Mouse (Mus musculus) CH12.LX (cell line): Measurements from ENCODE around the gene Trabd2b.

Experiments used
- BHLHE40 ChIP-seq: IDR thresholded peaks from 2 replicates; pipeline ENCODE4 v1.6.1; 2011; ENCODE audit warnings: mild to moderate bottlenecking, low read depth, low read length, improper control_type of control experiment
- CTCF ChIP-seq, 2 experiments: IDR thresholded peaks in 1 of 2; conservative IDR thresholded peaks in 1 of 2; 2 replicates each; pipeline ENCODE4 v1.5.1; 2011 to 2012; ENCODE audit warnings: low read depth in 2 of 2, low read length in 2 of 2, improper control_type of control experiment in 1 of 2, inconsistent platforms in 1 of 2, mild to moderate bottlenecking in 1 of 2, moderate library complexity in 1 of 2
- E2F4 ChIP-seq: IDR thresholded peaks from 2 replicates; pipeline ENCODE4 v1.6.1; 2011; ENCODE audit warnings: low read depth, low read length, improper control_type of control experiment; ENCODE audit not compliant: insufficient replicate concordance
- EP300 ChIP-seq: IDR thresholded peaks from 2 replicates; pipeline ENCODE4 v1.6.1; 2011; ENCODE audit warnings: low read length, improper control_type of control experiment
- GABPA ChIP-seq: IDR thresholded peaks from 2 replicates; pipeline ENCODE4 v1.6.1; 2012; ENCODE audit warnings: low read depth, low read length, improper control_type of control experiment, inconsistent platforms; ENCODE audit not compliant: insufficient replicate concordance
- MAFK ChIP-seq: IDR thresholded peaks from 2 replicates; pipeline ENCODE4 v1.6.1; 2011; ENCODE audit warnings: low read length, improper control_type of control experiment; ENCODE audit not compliant: insufficient replicate concordance
- POLR2A ChIP-seq: IDR thresholded peaks from 2 replicates; pipeline ENCODE4 v1.6.1; 2011; ENCODE audit warnings: low read depth, mild to moderate bottlenecking, improper control_type of control experiment, low read length
- UBTF ChIP-seq: IDR thresholded peaks from 2 replicates; pipeline ENCODE4 v1.6.1; 2012; ENCODE audit warnings: low read depth, mild to moderate bottlenecking, inconsistent platforms, low read length, improper control_type of control experiment, moderate library complexity
- ZKSCAN1 ChIP-seq: IDR thresholded peaks from 2 replicates; pipeline ENCODE4 v1.6.1; 2012; ENCODE audit warnings: low read depth, inconsistent platforms, low read length, improper control_type of control experiment, borderline replicate concordance

GRCm38 (mm10) chr4:114369591-114369990 is 36.9 kb upstream of the Trabd2b start:
- TF ChIP-seq POLR2A (no peak), CTCF (conservative IDR thresholded peaks at IDR 0.05 in 1 of 2, IDR thresholded peaks at IDR 0.05 in 1 of 2; ENCODE audit: low read depth in 2 of 2, low read length in 2 of 2) (no peak), UBTF (no peak), ZKSCAN1 (no peak), BHLHE40 (no peak), MAFK (no peak), E2F4 (no peak), EP300 (no peak), GABPA (no peak)
